Mouse (Mus musculus) erythroblast, embryonic 14.5 days (primary cell): ENCODE results near the gene Tpp2. TPM values are rescaled to one million over a fixed set of nuclear protein-coding genes. Genes with fewer than 3 reads are reported as not detected.
A peak's percentile ranks its signal among the peaks of the same experiment; 100 is the strongest.
"Not testable (repeated sequence)": the region's sequence is repeated elsewhere in the genome, so short reads cannot be mapped to it uniquely, and the experiment has no call there.

Source experiments
- H3K27me3 ChIP-seq: 2 replicates; pipeline ENCODE4 v1.6.1; 2012; ENCODE audit warnings: inconsistent platforms; ENCODE audit not compliant: control insufficient read depth
- H3K36me3 ChIP-seq: 2 replicates; pipeline ENCODE4 v1.6.1; 2012; ENCODE audit warnings: mild to moderate bottlenecking, inconsistent platforms; ENCODE audit not compliant: control insufficient read depth
- H3K4me1 ChIP-seq: 2 replicates; pipeline ENCODE4 v1.6.1; 2012; ENCODE audit warnings: inconsistent platforms; ENCODE audit not compliant: control insufficient read depth
- H3K4me3 ChIP-seq: replicated peaks from 2 replicates; pipeline ENCODE3; 2012; ENCODE audit warnings: moderate library complexity, mild to moderate bottlenecking, inconsistent platforms
- H3K9me3 ChIP-seq: 2 replicates; pipeline ENCODE4 v1.6.1; 2012; ENCODE audit warnings: low read length, inconsistent platforms, mixed read lengths; ENCODE audit not compliant: control insufficient read depth
- GATA1 ChIP-seq: IDR thresholded peaks from 2 replicates; pipeline ENCODE4 v1.6.1; 2012; ENCODE audit warnings: low read length, inconsistent platforms, mixed read lengths
- TAL1 ChIP-seq: IDR thresholded peaks from 3 replicates; pipeline ENCODE4 v1.6.1; 2012; ENCODE audit warnings: low read length, inconsistent platforms, mixed read lengths
- polyA plus RNA-seq: library from polyadenylated mRNA; stranded (reverse); fragments of >175 nt; gene quantifications from 2 replicates; pipeline ENCODE4 v1.2.3, GENCODE M21; 2012

Tpp2 gene
- polyA plus RNA-seq, 1 experiment, result 0.33 TPM

DNA sequence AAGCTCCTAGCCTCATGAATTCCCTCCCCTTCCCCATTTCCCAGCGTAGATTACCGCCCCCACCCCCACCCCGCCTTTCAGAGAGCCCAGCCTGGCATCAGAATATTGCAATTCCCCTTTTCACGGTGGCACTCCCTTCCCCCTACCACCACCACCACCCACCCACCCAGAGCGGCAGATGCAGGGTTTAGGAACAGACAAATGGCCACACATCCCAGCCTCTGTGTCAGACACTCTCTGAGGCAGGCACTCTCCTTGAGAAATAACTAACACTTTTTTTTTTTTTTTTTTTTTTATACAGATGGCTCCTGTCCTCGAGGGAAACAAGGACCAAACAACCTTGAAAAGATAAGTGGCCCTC lies 109.1 kb downstream of the Tpp2 start:
- Histone ChIP-seq H3K4me3 (peak overlapping the region; percentile 52), H3K4me1 (peaks cover 3% of the 10 kb centered on the region), H3K27me3 (peaks cover 2% of the 10 kb centered on the region; the same call in 1 of the 2 replicates), H3K36me3 (no peaks in the 10 kb centered on the region), H3K9me3 (no peaks in the 10 kb centered on the region)
- TF ChIP-seq TAL1 (no peak), GATA1 (no peak)

DNA sequence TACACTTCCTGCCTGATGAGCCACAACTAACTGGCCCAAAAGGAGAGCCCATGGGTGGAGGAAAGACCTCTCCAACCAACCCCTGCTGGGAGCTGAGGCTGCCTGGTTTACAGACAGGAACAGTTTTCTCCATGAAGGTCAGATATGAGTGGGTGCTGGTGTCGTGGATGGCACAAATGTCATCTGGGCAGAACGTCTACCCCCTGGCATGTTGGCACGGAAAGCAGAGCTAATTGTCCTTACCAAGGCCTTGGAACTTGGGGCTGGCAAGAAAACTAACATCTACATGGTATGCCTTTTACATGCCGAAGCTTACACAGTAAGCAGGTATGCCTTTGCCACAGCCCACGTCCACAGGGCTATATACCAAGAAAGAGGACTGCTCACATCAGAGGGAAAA lies 112.2 kb downstream of the Tpp2 start:
- not testable (repeated sequence) for H3K27me3 ChIP-seq, H3K4me3 ChIP-seq, H3K9me3 ChIP-seq, H3K4me1 ChIP-seq, H3K36me3 ChIP-seq

DNA sequence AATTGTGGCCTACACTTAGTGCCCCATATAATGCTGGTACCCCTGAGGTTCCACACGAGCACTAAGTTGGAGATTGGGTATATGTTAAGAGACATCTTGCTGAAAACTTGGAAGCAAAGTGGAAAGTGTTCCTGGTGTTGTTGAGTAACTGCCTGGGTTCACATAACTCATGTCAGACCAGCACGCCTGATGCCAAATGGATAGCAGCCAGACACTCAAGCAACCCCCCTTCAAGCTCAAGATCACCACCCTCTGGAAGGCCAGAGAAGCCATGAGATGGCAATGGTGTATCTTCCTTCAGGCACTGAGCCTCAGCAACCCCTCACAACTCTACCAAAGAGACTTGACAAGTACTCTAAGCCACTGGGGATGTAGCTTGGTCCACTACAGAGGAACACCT lies 113.1 kb downstream of the Tpp2 start:
- peaks cover 2% of the 10 kb centered on the region; the same call in 1 of the 2 replicates for H3K27me3 ChIP-seq
- H3K4me3 ChIP-seq, result no peak overlapping the region
- no peaks in the 10 kb centered on the region for H3K9me3 ChIP-seq
- H3K4me1 ChIP-seq, result peaks cover 3% of the 10 kb centered on the region
- TF ChIP-seq TAL1 (no peak), GATA1 (no peak)
- H3K36me3 ChIP-seq, result no peaks in the 10 kb centered on the region

Other genes starting within 250 kb of the Tpp2 start
- gene 1500015O10Rik, start 203.0 kb upstream of the Tpp2 start, polyA plus RNA-seq, result not detected in 2 replicates
- 0.43 and 0.49 TPM in 2 replicates for gene Uxs1, start 105.8 kb upstream of the Tpp2 start, polyA plus RNA-seq
- gene Mettl21c, start 86.4 kb downstream of the Tpp2 start, polyA plus RNA-seq, result not detected in 2 replicates
- gene Gm8251, start 128.3 kb downstream of the Tpp2 start, polyA plus RNA-seq, result 0.02 TPM in 1 of 2 replicates, not detected in the other
- gene Tex30, start 168.8 kb downstream of the Tpp2 start, polyA plus RNA-seq, result 0.37 and 0.63 TPM in 2 replicates
- gene Kdelc1, start 185.2 kb downstream of the Tpp2 start, polyA plus RNA-seq, result 0.10 TPM in 1 of 2 replicates, not detected in the other
- gene Bivm, start 185.3 kb downstream of the Tpp2 start, polyA plus RNA-seq, result 0.06 TPM in 1 of 2 replicates, not detected in the other
- gene Ercc5, start 214.1 kb downstream of the Tpp2 start, polyA plus RNA-seq, result 0.04 and 0.23 TPM in 2 replicates